Mouse (Mus musculus) forebrain, embryonic 16.5 days (tissue): ENCODE data around the gene Hoxa9. TPM values are rescaled to one million over a fixed set of nuclear protein-coding genes. Genes with fewer than 3 reads are reported as not detected.

Experiments
- ATAC-seq: fragments of 200-750 bp; cut with Nextera tagmentation; 2 replicates; pipeline ENCODE4 v1.8.0; 2017; ENCODE audit warnings: mild to moderate bottlenecking, moderate library complexity
- H3K27ac ChIP-seq: fragments of 300-500 bp; sonication (generic); 2 replicates; pipeline ENCODE4 v1.5.1; 2014; ENCODE audit warnings: low read length, control low read depth
- H3K27me3 ChIP-seq: fragments of 300-500 bp; sonication (generic); replicated peaks from 2 replicates; pipeline ENCODE4 v1.6.1; 2014; ENCODE audit warnings: low read length; ENCODE audit not compliant: control insufficient read depth, insufficient read depth
- H3K36me3 ChIP-seq: fragments of 300-500 bp; sonication (generic); 2 replicates; pipeline ENCODE4 v1.6.1; 2014; ENCODE audit not compliant: control insufficient read depth, insufficient read depth
- H3K4me1 ChIP-seq: fragments of 300-500 bp; sonication (generic); replicated peaks from 2 replicates; pipeline ENCODE4 v1.6.1; 2014; ENCODE audit warnings: low read length; ENCODE audit not compliant: control insufficient read depth, insufficient read depth
- H3K4me2 ChIP-seq: fragments of 300-500 bp; sonication (generic); 2 replicates; pipeline ENCODE4 v1.6.1; 2014; ENCODE audit warnings: mild to moderate bottlenecking, low read length, control low read depth
- H3K4me3 ChIP-seq: fragments of 300-500 bp; sonication (generic); replicated peaks from 2 replicates; pipeline ENCODE4 v1.5.1; 2014; ENCODE audit warnings: mild to moderate bottlenecking, low read length, control low read depth
- H3K9ac ChIP-seq: fragments of 300-500 bp; sonication (generic); replicated peaks from 2 replicates; pipeline ENCODE4 v1.6.1; 2014; ENCODE audit warnings: low read depth, low read length, control low read depth
- H3K9me3 ChIP-seq: fragments of 300-500 bp; sonication (generic); 2 replicates; pipeline ENCODE4 v1.6.1; 2016; ENCODE audit warnings: low read length; ENCODE audit not compliant: control insufficient read depth
- WGBS: fragments of 180-500 bp; shearing (Covaris S2); extraction: QIAGEN DNeasy Blood & Tissue Kit; methylation state at CpG from one replicate; pipeline ENCODE4 v1.1.7; 2014; 5-methylcytosine and 5-hydroxymethylcytosine counted together
- polyA plus RNA-seq: library from polyadenylated mRNA; unstranded; fragments of >200 nt; fragmentation: Nextera tagmentation; extraction: Ambion mirVana; gene quantifications from 2 replicates; pipeline ENCODE4 v1.2.1, GENCODE M21; 2015

The Hoxa9 gene
- polyA plus RNA-seq, 1 experiment from 2014 or later = not detected

DNA sequence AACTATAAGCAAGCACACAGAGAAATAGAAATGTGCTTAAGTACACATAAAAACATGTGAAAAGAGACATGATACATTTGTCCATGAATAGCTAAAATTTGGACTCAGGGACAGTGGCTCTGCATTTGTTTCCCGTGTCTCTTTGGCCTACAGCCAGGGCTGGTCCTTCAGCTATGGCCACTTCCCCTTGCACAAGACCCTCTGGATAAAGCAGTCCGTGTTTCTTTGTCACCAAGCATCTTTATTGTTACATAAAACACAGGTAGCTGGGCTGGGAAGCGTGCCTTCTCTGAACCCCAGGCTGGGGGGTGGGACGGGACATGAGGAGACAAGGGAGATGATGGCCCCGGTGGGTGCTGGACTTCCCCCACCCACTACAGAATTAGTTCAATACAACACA, 16.6 kb downstream of the Hoxa9 start:
- peaks cover 10% of the 10 kb centered on the region for H3K4me1 ChIP-seq
- ATAC-seq = no peak
- H3K27me3 ChIP-seq = peaks cover 94% of the 10 kb centered on the region
- no peaks in the 10 kb centered on the region for H3K9me3 ChIP-seq
- H3K4me2 ChIP-seq = no peak overlapping the region
- no peak overlapping the region for H3K9ac ChIP-seq
- no peak overlapping the region for H3K4me3 ChIP-seq
- H3K36me3 ChIP-seq = no peaks in the 10 kb centered on the region
- 6% methylated on average over 5 of the region's 5 CpGs for WGBS
- H3K27ac ChIP-seq = no peak overlapping the region

DNA sequence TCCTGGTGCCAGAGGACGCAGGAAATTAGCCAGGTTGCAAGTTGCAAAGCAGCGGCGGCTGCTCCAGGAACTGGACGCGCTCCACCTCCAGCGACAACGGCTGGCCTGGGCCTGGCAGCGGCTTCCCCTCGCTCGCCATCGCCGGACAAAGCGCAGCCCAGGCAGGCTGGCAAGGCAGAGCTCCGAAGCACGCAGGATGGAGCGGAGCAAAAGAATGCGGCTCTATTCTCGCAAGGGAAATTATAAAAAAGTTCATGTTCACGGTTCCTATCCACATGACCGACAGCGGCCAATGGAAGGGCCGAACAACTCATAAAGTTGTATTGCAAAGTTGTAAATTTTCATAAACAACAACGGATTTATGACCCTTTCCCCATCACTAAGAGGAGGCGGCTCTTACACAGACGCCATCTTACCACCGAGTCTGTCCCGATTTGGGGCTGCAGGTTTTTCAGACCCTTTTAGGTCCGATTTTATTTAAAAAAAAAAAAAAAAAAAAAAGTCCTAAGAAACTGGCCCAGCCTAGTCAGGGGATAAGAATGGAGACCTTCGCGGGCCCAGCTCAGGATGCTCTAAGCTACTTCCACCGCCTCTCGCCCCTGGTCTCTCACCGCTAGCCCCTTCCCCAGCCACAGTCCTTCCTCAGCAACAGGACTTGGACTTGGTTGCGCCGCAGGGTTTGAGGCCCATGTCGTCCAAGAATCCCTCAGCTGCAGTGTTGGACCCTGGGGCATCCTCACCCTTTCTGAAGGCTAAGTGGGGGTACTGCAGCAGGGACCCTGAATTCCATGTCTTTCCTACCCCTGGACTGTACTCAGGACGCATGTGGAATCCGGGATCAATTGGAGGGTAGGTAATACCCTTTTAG, 17.5 kb downstream of the Hoxa9 start, which contains the start of the genes Hoxa3 and Gm28308:
Gene Hoxa3, minus strand, starts transcription at position 218 of the 868 bp plus-strand sequence.
Gene Gm28308, minus strand, starts transcription at position 221 of the 868 bp plus-strand sequence.
- Histone ChIP-seq H3K27me3 (peaks cover 94% of the 10 kb centered on the region), H3K4me3 (no peak within 1 kb of the TSS), H3K4me1 (peaks cover 10% of the 10 kb centered on the region), H3K36me3 (no peaks in the 10 kb centered on the region), H3K4me2 (no peak within 1 kb of the TSS), H3K9ac (no peak within 1 kb of the TSS), H3K9me3 (no peaks in the 10 kb centered on the region), H3K27ac (no peak within 1 kb of the TSS)
- ATAC-seq = no peak
- 2% methylated on average over 38 of the region's 38 CpGs for WGBS

DNA sequence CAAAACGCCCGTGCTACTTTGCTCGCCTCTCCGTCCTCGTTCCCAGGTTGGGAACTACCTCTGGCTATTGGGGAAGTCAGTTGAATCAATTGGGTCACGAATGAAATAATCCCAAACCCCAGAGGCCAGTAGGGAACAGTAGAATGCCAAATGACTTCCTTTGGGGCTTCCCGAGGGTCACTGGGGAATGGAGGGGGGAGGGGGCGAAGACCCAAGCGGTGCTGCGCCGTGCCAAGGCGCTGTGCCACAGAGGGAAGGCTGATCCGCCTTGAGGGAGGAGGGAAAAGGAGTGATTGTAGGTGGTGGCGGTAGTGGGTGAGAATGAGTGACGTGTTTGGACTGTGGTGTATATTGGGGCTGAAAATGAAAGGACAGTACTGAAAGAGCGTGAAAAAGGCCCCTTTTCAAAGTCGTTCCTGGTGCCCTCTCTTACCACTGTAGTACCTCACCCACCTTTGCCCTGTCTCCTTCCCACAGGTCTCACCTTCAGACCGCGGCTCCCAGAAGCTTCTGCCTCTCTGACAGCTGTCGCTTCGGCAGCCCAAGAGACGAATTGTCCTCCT, 18.3 kb downstream of the Hoxa9 start:
- no peak overlapping the region for H3K4me3 ChIP-seq
- ATAC-seq = no peak

DNA sequence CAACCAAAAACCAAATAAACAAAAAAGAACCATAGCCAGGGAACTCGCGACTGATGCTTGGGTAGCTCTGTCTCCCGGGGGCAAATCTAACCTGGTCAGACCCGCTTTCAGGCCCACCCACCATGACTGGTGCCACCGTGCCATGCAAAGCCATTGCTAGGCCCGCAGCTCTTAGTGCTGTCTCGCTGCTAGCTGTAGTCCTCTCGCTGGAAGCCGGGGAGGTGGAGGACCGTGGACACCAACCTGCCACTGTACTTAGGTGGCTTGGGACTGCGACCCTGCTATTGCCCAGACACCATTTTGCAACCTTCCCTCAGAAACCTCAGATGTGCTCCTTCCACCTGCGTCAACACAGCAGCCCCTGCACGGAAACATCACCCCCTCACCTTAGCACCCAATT, 18.9 kb downstream of the Hoxa9 start:
- Histone ChIP-seq H3K27me3 (peaks cover 96% of the 10 kb centered on the region), H3K9me3 (no peaks in the 10 kb centered on the region), H3K9ac (no peak overlapping the region), H3K4me2 (no peak overlapping the region), H3K4me3 (no peak overlapping the region), H3K36me3 (no peaks in the 10 kb centered on the region), H3K27ac (no peak overlapping the region), H3K4me1 (peaks cover 4% of the 10 kb centered on the region)
- WGBS = 3% methylated on average over 13 of the region's 13 CpGs
- 0 out of 2 replicates have a peak, but pooled peaks have one; percentile 36 for ATAC-seq

More for the DNA sequence above, 18.3 kb downstream of the Hoxa9 start:
- H3K27ac ChIP-seq = no peak overlapping the region
- peaks cover 10% of the 10 kb centered on the region for H3K4me1 ChIP-seq
- H3K9me3 ChIP-seq = no peaks in the 10 kb centered on the region
- H3K4me2 ChIP-seq = no peak overlapping the region
- WGBS = 1% methylated on average over 22 of the region's 22 CpGs
- peaks cover 96% of the 10 kb centered on the region for H3K27me3 ChIP-seq
- no peaks in the 10 kb centered on the region for H3K36me3 ChIP-seq
- H3K9ac ChIP-seq = no peak overlapping the region

DNA sequence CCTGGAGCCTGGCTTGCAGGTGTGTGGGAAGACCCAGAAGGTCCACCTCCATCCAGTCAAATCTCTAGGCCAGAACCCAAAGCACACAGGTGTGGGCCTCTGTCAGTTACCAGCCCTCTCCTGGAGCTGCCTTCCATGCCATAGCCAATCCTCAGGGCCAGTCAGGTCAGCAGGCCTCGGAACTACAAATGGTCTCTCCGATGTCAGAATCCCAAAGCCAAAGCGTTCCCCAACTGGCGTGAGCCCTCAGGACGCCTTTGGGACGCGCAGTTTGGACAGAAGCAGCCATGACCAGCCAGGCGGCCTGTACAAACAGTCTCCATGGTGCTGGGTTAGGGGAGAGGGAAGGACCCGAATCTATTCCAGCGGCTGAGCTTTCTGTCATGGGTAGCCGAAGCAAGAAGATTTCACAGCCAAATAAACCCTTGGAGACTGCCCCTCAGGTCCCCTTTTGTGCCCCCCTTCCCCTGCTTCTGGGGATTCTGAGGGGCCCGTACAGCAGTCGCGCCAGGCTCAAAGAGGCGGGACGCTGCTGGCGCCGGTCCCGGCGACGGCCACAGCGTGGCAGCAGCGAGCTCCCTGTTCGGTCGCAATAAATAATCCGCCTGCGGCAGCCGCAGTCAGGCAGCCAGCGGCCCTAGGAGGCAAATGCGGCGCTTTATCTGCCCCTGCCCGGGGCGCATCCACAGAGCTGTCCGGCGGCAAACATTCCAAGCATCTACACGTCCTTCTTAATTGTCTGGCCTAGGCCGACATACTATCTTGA, 19.5 kb downstream of the Hoxa9 start:
- no peak overlapping the region for H3K4me3 ChIP-seq
- H3K27ac ChIP-seq = no peak overlapping the region
- WGBS = under 1% methylated on average over 37 of the region's 37 CpGs
- H3K4me1 ChIP-seq = 0 out of 2 replicates have a peak, but pooled peaks cover 2% of the 10 kb centered on the region
- H3K27me3 ChIP-seq = peaks cover 97% of the 10 kb centered on the region
- ATAC-seq = peak; percentile 77
- no peak overlapping the region for H3K4me2 ChIP-seq
- no peak overlapping the region for H3K9ac ChIP-seq
- no peaks in the 10 kb centered on the region for H3K9me3 ChIP-seq
- no peaks in the 10 kb centered on the region for H3K36me3 ChIP-seq

DNA sequence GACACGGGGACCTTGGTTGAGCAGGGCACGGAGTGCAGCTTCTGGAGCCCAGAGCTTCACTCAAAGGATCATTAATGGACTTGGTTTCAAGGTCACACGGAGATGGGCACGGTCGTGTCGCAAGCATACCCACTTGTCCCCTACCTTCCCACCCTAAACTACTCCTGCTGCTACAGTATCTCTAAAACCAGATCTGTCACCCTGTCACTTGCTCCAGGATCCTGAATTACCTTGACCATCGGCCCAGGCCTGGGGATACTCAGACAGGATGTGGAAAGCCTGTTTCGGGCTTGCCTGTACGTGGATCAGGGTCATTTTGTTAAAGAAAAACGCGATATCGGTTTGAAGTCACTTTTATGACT, 21.2 kb downstream of the Hoxa9 start:
- H3K27me3 ChIP-seq = peaks cover 95% of the 10 kb centered on the region
- 5% methylated on average over 12 of the region's 12 CpGs for WGBS
- H3K9ac ChIP-seq = no peak overlapping the region
- no peak overlapping the region for H3K4me2 ChIP-seq
- H3K36me3 ChIP-seq = no peaks in the 10 kb centered on the region
- H3K4me3 ChIP-seq = no peak overlapping the region
- 0 out of 2 replicates have a peak, but pooled peaks cover 2% of the 10 kb centered on the region for H3K4me1 ChIP-seq
- H3K9me3 ChIP-seq = no peaks in the 10 kb centered on the region
- no peak overlapping the region for H3K27ac ChIP-seq
- no peak for ATAC-seq

DNA sequence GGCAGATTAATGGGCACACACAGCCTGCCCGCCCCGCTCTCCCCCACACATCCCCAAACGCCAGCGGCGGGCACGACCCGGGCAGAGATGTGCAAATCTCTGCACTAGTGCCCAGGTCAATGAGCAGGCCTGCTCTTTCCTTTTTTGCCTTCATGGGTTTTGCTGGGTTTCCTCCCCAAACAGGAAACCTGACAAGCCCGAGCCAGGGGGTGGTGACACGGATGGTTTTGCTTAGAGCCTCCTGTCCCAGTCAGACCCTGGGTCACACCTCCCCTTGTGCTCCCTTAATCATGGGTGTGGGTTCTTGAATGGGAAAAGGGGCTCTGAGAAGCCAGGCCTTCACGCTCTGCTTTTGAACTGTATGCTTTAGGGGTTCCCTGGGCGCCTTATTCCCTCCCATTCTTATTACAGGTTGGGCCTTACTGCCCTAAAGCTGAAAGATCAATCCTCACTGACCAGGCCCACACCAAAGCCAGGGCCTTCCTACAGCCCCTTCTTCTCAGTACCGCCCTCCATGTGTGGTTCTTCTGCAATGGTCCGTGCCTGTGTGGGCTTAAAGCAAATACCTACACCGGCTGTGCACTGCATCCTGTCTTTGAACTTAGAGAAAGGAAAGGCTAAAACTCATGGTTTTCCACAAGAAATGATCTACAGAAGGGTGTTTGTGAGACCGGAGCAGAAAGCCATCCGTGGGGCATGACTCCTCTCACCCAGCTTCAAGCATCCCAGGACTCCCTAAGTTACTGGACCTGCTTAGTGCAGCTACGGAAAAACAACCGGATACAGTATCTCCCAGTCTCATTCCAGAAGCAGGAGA, 21.8 kb downstream of the Hoxa9 start:
- Histone ChIP-seq H3K4me2 (no peak overlapping the region), H3K9me3 (no peaks in the 10 kb centered on the region), H3K27ac (no peak overlapping the region), H3K36me3 (no peaks in the 10 kb centered on the region), H3K9ac (no peak overlapping the region), H3K4me1 (peaks cover 6% of the 10 kb centered on the region; the same call in 1 of the 2 replicates), H3K27me3 (peaks cover 95% of the 10 kb centered on the region), H3K4me3 (no peak overlapping the region)
- 3% methylated on average over 18 of the region's 18 CpGs for WGBS
- ATAC-seq = no peak

DNA sequence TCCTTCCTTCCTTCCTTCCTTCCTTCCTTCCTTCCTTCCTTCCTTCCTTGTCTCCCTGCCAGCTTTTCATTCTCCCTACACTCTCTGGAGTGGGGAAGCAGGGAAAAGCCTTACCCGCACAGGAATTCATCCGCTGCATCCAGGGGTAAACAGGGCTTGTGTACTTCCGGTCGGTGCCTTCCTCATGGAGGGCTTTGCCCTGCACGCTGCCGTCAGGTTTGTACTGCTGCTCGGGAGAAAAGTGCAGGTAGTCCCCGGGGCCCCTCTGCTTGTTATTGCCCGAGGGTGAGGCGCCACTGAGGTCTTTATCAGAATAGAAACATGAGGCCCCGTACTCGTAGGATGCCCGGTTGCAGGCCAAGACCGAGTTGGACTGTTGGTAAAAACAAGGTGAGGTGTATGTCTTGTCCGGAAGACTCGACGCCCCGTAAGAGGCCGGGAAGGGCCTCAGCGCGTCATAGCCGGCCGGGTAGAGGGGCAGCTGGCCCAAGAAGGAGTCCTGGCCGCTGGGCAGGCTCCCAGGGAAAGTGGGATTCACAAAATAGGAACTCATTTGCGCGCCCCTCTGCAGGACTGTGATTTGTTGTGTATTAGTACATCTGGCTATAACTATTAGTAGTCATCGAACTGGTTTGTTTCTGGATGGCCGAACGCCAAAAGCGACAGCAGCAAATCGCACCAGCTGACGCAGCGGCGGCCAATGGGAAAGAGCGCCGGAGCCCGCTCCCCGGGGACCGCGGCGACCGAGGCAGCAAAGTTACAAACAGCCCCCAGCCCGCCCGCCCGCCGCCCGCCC, 22.6 kb downstream of the Hoxa9 start, which contains the start of gene Hoxa6:
Gene Hoxa6, minus strand, starts transcription at position 651 of the 796 bp plus-strand sequence.
- Histone ChIP-seq H3K4me2 (no peak within 1 kb of the TSS), H3K4me1 (peaks cover 10% of the 10 kb centered on the region), H3K27me3 (peaks cover 93% of the 10 kb centered on the region), H3K9me3 (no peaks in the 10 kb centered on the region), H3K27ac (no peak within 1 kb of the TSS), H3K9ac (no peak within 1 kb of the TSS), H3K4me3 (no peak within 1 kb of the TSS), H3K36me3 (no peaks in the 10 kb centered on the region)
- ATAC-seq = no peak
- 1% methylated on average over 47 of the region's 47 CpGs for WGBS
